Mouse (Mus musculus) left cerebral cortex, adult 6 months (tissue): ENCODE data around the gene Usp7. TPM values are rescaled to one million over a fixed set of nuclear protein-coding genes. Genes with fewer than 3 reads are reported as not detected.

Experiments
- long read RNA-seq, 2 experiments: library from polyadenylated mRNA; unstranded; transcript quantifications; one replicate each; pipeline ENCODE4 v2.0.0; 2019 to 2020
- polyA plus RNA-seq: library from polyadenylated mRNA; unstranded; fragments of <200 nt; fragmentation: Nextera tagmentation; gene quantifications from 2 replicates; pipeline ENCODE4 v1.2.3, GENCODE M21; 2021

The Usp7 gene
- 8.9 and 10.7 TPM in 2 replicates for polyA plus RNA-seq
- long read RNA-seq, experiment 1, partial matches to known transcripts, result 29 of 33 reads
- long read RNA-seq, experiment 1, other reads (novel, unspliced or antisense), result 4 of 33 reads
- long read RNA-seq, experiment 2, partial matches to known transcripts, result 19 of 31 reads
- long read RNA-seq, experiment 2, other reads (novel, unspliced or antisense), result 12 of 31 reads

DNA sequence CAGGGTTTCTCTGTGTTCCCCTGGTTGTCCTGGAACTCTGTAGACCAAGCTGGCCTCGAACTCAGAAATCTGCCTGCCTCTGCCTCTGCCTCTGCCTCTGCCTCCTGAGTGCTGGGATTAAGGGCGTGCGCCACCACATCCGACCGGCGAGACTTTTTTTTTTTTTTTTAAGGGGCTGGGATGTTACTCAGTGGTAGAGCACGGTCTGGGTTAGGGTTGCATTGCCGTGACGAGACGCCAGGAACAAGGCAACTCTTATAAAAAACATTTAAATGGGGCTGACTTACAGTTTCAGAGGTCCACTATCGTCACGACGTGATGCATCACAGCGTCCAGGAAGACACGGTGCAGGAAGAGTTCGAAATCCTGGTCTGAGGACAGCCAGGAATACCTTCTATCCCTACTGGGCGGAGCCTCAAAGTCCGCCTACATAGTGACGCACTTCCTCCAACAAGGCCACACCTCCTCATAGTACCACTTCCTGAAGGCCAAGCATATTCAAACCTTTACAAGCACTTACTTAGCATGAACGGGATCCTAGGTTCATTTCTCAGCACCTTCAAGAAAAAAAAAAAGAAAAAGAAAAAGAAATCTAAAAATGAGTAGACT lies at the start of gene Usp7:
TSS of gene Usp7 (minus strand) at position 360 of the 609 bp plus-strand sequence.

GRCm38 (mm10) chr16:8829564-8830359 lies 37.7 kb upstream of the Usp7 start, which contains the start of gene 1810013L24Rik:
Gene 1810013L24Rik (plus strand): TSS chr16:8830100.

GRCm38 (mm10) chr16:8680470-8680869 lies 111.6 kb downstream of the Usp7 start, which contains the start of gene Gm5767:
Gene Gm5767 (plus strand): TSS chr16:8680770.

GRCm38 (mm10) chr16:8671551-8672349 lies 120.4 kb downstream of the Usp7 start, which contains the start of gene Carhsp1:
Gene Carhsp1 (minus strand): TSS chr16:8672155.

Other genes with a start within 250 kb of the Usp7 start
- 9.7 and 12.7 TPM in 2 replicates for gene Pmm2, start 154.6 kb downstream of the Usp7 start, polyA plus RNA-seq
- gene Tmem186, start 154.6 kb downstream of the Usp7 start, polyA plus RNA-seq, result 4.7 and 7.5 TPM in 2 replicates
- 27.9 and 38.2 TPM in 2 replicates for gene Carhsp1, start 120.2 kb downstream of the Usp7 start, polyA plus RNA-seq
- gene Gm5767, start 111.5 kb downstream of the Usp7 start, polyA plus RNA-seq, result not detected in 2 replicates
- 8.8 and 15.3 TPM in 2 replicates for gene 1810013L24Rik, start 37.8 kb upstream of the Usp7 start, polyA plus RNA-seq